Mouse (Mus musculus) kidney, adult 2 months (tissue): Measurements from ENCODE around the gene Lipe.

Source experiments
- CTCF ChIP-seq: fragments of 200-500 bp; conservative IDR thresholded peaks from 2 replicates; pipeline ENCODE4 v1.5.1; 2011; ENCODE audit warnings: low read depth, mild to moderate bottlenecking, control low read depth, low read length, moderate library complexity, mixed read lengths; ENCODE audit not compliant: insufficient read depth, insufficient read length
- POLR2A ChIP-seq: fragments of 200-500 bp; IDR thresholded peaks from one replicate; pipeline ENCODE4 v1.6.1; 2011; ENCODE audit warnings: low read depth, low read length, control low read depth

DNA sequence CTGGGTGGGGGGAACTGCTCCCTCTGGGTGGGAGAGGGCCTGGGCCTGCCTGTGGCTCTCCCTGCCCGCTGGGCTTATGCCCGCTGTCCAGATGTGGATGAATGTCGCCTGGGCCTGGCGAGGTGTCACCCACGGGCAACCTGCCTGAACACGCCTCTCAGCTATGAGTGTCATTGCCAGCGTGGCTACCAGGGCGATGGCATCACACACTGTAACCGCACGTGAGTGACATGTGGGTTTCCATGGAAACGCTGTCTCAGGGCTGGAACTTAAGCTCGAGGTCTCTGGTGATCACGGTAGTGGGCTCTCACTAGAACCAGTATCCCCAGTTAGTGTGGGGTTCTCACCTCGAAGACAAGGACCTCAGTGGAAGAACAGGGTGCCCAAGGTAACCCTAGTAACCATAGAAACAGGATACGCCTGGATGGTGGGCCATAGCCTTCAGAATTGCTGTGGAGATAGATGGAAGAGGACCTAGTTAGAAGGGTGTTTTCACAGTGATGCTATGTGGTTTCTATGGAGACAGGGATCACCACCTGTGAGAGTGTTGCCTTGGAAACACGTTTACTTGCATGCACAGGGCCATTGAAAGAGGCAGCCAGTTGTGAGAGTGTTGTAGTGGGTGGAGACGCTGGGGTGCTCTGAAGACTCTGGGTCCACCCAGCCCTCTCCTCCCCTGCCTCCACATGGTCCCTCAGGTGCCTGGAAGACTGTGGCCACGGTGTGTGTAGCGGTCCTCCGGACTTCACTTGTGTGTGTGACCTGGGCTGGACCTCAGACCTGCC is 57.3 kb downstream of the Lipe start:
- no peak for TF ChIP-seq POLR2A
- TF ChIP-seq CTCF = no peak
